Mouse (Mus musculus) forebrain, embryonic 14.5 days (tissue): ENCODE measurements around the gene Kifc5b. TPM values are rescaled to one million over a fixed set of nuclear protein-coding genes. Genes with fewer than 3 reads are reported as not detected.
A peak's percentile ranks its signal among the peaks of the same experiment; 100 is the strongest.

Source experiments
- ATAC-seq: fragments of 200-750 bp; cut with Nextera tagmentation; 2 replicates; pipeline ENCODE4 v1.8.0; 2017; ENCODE audit warnings: mild to moderate bottlenecking, moderate library complexity
- DNase-seq: peaks from one replicate; pipeline ENCODE4 v3.0.0-alpha.2; 2015; ENCODE audit warnings: low spot score
- H3K27ac ChIP-seq: fragments of 300-500 bp; sonication (generic); 2 replicates; pipeline ENCODE4 v1.5.1; 2014; ENCODE audit warnings: low read depth, mild to moderate bottlenecking, control low read depth, low read length, moderate library complexity
- H3K27me3 ChIP-seq: fragments of 300-500 bp; sonication (generic); replicated peaks from 2 replicates; pipeline ENCODE4 v1.6.1; 2014; ENCODE audit warnings: low read length, control low read depth, mixed read lengths; ENCODE audit not compliant: control insufficient read depth, insufficient read depth
- H3K36me3 ChIP-seq: fragments of 300-500 bp; sonication (generic); 2 replicates; pipeline ENCODE4 v1.6.1; 2014; ENCODE audit warnings: low read length, control low read depth; ENCODE audit not compliant: control insufficient read depth, insufficient read depth
- H3K4me1 ChIP-seq: fragments of 300-500 bp; sonication (generic); 2 replicates; pipeline ENCODE4 v1.6.1; 2014; ENCODE audit warnings: antibody characterized with exemption, low read length, control low read depth; ENCODE audit not compliant: control insufficient read depth, insufficient read depth
- H3K4me2 ChIP-seq: fragments of 300-500 bp; sonication (generic); 2 replicates; pipeline ENCODE4 v1.6.1; 2014; ENCODE audit warnings: mild to moderate bottlenecking, control low read depth, low read length
- H3K4me3 ChIP-seq: fragments of 300-500 bp; sonication (generic); 2 replicates; pipeline ENCODE4 v1.5.1; 2014; ENCODE audit warnings: low read depth, low read length, control low read depth
- H3K9ac ChIP-seq: fragments of 300-500 bp; sonication (generic); 2 replicates; pipeline ENCODE4 v1.6.1; 2014; ENCODE audit warnings: mild to moderate bottlenecking, low read length, control low read depth, moderate library complexity
- H3K9me3 ChIP-seq: fragments of 300-500 bp; sonication (generic); replicated peaks from 2 replicates; pipeline ENCODE4 v1.6.1; 2016; ENCODE audit warnings: low read length, control low read depth, mixed read lengths; ENCODE audit not compliant: control insufficient read depth
- WGBS: fragments of 180-500 bp; shearing (Covaris S2); extraction: QIAGEN DNeasy Blood & Tissue Kit; methylation state at CpG from one replicate; pipeline ENCODE4 v1.1.7; 2014; 5-methylcytosine and 5-hydroxymethylcytosine counted together
- polyA plus RNA-seq: library from polyadenylated mRNA; unstranded; fragments of >200 nt; fragmentation: Nextera tagmentation; extraction: Ambion mirVana; gene quantifications from 2 replicates; pipeline ENCODE4 v1.2.1, GENCODE M21; 2014

Kifc5b gene
- polyA plus RNA-seq, 1 experiment from 2014 or later, result 2.4 TPM

DNA sequence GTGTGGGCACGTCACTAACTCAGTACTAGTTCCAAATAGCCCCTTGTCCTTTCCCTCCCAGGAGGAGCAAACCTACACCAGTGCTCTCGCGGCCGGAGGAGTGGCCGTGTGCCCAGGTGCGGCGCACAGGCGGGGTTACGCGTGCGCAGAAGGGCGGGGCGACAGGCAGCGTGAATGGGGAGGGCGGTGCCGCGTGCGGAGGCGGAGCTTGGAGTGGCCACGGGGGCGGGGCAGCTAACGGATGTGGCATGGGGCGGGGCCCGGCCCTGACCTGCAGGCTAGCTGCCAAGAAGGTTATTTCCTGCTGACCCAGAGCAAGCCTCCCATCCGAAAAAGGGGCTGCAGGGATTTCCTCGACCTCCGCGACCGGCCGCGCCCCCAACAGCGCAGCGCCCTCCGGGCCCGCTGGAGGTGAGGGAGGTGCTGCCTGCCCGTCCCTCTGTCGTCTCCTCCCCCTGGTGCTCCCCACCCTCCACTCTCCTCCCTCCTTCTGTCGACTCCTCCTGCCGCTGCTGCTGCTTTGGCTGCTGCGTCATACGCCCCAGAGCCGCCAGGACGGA lies 16.0 kb downstream of the Kifc5b start, which contains the start of gene Phf1:
TSS of gene Phf1 (plus strand) at position 214 of the 560 bp plus-strand sequence.
- no peaks in the 10 kb centered on the region for H3K27me3 ChIP-seq
- peak within 1 kb of the TSS; percentile 91 for H3K4me2 ChIP-seq
- H3K4me1 ChIP-seq, result peaks cover 6% of the 10 kb centered on the region
- peak; percentile 87 for ATAC-seq
- H3K36me3 ChIP-seq, result peaks cover 43% of the 10 kb centered on the region
- H3K4me3 ChIP-seq, result peak within 1 kb of the TSS; percentile 54
- peak within 1 kb of the TSS; percentile 77 for H3K9ac ChIP-seq
- under 1% methylated on average over 43 of the region's 43 CpGs for WGBS
- peak; percentile 89 for DNase-seq
- peak within 1 kb of the TSS; percentile 74 for H3K27ac ChIP-seq
- H3K9me3 ChIP-seq, result no peaks in the 10 kb centered on the region

DNA sequence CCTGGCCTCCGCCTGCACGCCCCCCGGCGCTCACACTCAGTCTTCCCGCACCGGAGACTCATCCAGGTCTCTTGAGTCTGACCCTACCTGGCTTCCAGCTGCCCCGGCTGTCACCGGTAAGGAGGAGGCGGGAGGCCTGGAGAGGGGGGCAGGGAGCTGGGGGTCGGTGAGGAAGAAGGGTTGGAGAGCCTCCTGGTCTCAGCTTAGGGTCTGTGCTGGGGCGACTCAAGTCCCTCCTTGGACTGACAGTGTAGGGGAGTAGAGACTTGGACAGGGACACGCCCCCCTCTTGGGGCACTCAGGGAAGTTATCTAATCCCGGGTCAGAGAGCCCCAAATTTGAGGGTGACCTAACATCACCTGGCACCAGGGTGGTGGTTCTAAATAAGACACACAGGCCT lies 16.5 kb downstream of the Kifc5b start:
- H3K27me3 ChIP-seq, result no peaks in the 10 kb centered on the region
- 14% methylated on average over 13 of the region's 13 CpGs for WGBS
- H3K27ac ChIP-seq, result peak overlapping the region; percentile 74
- peaks cover 11% of the 10 kb centered on the region for H3K4me1 ChIP-seq
- H3K9me3 ChIP-seq, result no peaks in the 10 kb centered on the region
- H3K36me3 ChIP-seq, result peaks cover 42% of the 10 kb centered on the region
- H3K4me3 ChIP-seq, result peak overlapping the region; percentile 54
- ATAC-seq, result peak; percentile 38
- no peak for DNase-seq
- peak overlapping the region; percentile 77 for H3K9ac ChIP-seq
- H3K4me2 ChIP-seq, result peak overlapping the region; percentile 91

DNA sequence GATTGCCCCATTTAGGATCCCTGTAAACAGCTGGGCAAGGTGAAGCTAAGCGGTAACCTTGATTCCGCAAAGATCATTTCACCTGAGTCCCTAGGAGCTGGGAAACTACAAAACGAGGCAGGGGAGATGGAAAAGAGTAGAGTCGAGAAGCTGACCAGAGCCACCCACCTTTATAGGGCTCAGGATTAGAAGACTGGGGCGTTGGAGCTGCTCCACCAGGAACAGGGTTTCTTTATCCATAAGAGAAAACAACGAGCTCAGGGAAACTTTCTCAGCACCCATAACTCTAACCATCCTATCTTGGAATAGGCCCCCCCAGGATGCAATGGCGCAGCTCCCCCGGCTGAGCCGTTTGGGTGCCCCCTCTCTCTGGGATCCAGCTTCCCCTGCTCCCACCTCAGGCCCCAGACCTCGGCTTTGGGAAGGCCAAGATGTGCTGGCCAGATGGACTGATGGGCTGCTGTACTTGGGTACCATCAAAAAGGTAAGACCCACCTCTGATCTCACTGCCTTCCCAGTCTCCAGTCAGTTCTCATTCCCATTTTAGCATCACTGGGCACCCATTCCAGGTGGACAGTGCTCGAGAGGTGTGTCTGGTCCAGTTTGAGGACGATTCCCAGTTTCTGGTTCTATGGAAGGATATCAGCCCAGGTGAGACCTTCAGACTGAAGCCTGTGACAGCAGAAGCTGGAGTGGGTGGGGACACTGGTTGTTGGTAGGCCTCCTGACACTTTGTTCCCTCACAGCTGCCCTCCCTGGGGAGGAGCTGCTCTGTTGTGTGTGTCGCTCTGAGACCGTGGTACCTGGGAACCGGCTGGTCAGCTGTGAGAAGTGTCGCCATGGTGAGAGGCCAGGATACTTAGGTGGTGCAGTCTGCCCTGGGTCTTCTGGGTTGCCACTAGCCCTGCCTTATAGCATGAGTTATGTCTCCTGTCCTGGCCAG lies 17.3 kb downstream of the Kifc5b start:
- 86% methylated on average over 16 of the region's 16 CpGs for WGBS
- H3K27ac ChIP-seq, result no peak overlapping the region

DNA sequence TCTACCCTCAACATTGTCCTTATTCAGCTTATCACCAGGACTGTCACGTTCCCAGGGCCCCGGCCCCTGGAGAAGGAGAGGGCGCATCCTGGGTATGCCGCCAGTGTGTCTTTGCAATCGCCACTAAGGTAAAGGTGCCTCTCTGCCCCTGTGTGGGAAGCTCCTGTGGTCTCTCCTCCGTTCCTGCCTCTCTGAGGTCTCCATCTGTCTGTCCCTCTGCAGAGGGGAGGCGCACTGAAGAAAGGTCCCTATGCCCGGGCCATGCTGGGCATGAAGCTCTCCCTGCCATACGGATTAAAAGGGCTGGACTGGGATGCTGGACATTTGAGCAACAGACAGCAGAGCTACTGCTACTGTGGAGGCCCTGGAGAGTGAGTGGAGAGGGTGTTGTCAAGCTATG lies 18.1 kb downstream of the Kifc5b start:
- no peak overlapping the region for H3K9ac ChIP-seq
- WGBS, result 97% methylated on average over 9 of the region's 9 CpGs
- ATAC-seq, result no peak
- H3K27ac ChIP-seq, result no peak overlapping the region
- peaks cover 16% of the 10 kb centered on the region for H3K4me1 ChIP-seq
- H3K27me3 ChIP-seq, result no peaks in the 10 kb centered on the region
- no peak for DNase-seq
- no peak overlapping the region for H3K4me2 ChIP-seq
- H3K36me3 ChIP-seq, result peaks cover 37% of the 10 kb centered on the region
- H3K4me3 ChIP-seq, result no peak overlapping the region
- H3K9me3 ChIP-seq, result no peaks in the 10 kb centered on the region

More for the DNA sequence above, 17.3 kb downstream of the Kifc5b start:
- DNase-seq (no peak), ATAC-seq (no peak)
- peak overlapping the region; percentile 91 for H3K4me2 ChIP-seq
- peak overlapping the region; percentile 54 for H3K4me3 ChIP-seq
- no peaks in the 10 kb centered on the region for H3K27me3 ChIP-seq
- H3K9me3 ChIP-seq, result no peaks in the 10 kb centered on the region
- peak overlapping the region; percentile 77 for H3K9ac ChIP-seq
- peaks cover 15% of the 10 kb centered on the region for H3K4me1 ChIP-seq
- H3K36me3 ChIP-seq, result peaks cover 37% of the 10 kb centered on the region

DNA sequence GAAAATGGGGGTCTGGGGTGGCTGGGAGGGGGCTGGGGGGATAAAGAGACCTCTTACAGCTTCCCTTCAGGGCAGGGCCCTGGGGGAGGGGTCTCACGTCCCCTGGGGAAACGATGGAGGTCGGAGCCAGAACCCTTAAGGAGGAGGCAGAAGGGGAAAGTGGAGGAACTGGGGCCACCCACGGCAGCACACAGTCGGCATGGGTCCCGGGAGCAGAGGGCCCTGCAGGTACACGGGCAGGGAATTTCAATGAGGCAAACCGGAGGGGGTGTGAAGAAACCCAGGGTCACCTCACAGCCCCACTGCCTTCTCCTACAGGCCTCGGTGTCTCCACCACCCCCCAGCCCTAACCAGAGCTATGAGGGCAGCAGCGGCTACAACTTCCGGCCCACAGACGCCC lies 19.6 kb downstream of the Kifc5b start:
- Histone ChIP-seq H3K4me3 (no peak overlapping the region), H3K36me3 (peaks cover 37% of the 10 kb centered on the region), H3K9me3 (no peaks in the 10 kb centered on the region), H3K9ac (no peak overlapping the region), H3K4me2 (no peak overlapping the region), H3K4me1 (peaks cover 25% of the 10 kb centered on the region), H3K27me3 (no peaks in the 10 kb centered on the region), H3K27ac (no peak overlapping the region)
- ATAC-seq (no peak), DNase-seq (no peak)
- 89% methylated on average over 12 of the region's 12 CpGs for WGBS

DNA sequence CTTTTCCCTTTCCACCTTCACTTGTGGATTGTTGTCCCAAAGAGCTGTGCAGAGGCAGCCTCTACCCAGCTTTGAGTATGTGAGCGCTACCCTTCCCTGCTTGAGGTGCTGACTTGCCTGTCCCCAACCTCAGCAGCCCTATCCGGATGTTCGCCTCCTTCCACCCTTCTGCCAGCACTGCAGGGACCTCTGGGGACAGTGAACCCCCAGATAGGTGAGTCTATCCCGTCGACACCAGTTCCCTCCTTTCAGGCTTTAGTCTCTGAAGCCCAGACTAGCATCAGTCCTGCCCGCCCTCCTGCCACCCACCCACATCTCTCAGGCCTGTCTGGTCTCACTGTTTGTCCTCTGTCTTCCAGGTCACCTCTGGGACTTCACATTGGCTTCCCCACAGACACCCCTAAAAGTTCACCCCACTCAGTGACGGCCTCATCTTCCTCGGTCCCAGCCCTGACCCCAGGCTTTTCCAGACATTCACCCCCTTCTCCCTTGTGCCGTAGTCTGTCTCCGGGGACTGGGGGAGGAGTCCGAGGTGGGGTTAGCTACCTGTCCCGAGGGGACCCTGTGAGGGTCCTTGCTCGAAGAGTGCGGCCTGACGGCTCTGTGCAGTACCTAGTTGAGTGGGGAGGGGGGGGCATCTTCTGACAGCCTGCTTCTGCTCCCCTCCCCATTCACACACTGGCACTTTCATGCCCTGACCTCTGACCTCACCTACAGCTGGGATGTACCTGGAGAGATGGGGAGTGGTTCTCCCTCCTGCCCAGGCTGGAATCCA lies 20.2 kb downstream of the Kifc5b start:
- H3K36me3 ChIP-seq, result peaks cover 37% of the 10 kb centered on the region
- no peak overlapping the region for H3K4me2 ChIP-seq
- no peak for DNase-seq
- no peaks in the 10 kb centered on the region for H3K9me3 ChIP-seq
- H3K4me1 ChIP-seq, result peaks cover 26% of the 10 kb centered on the region
- H3K4me3 ChIP-seq, result no peak overlapping the region
- 88% methylated on average over 15 of the region's 15 CpGs for WGBS
- H3K9ac ChIP-seq, result no peak overlapping the region
- ATAC-seq, result no peak
- no peaks in the 10 kb centered on the region for H3K27me3 ChIP-seq
- no peak overlapping the region for H3K27ac ChIP-seq

GRCm38 (mm10) chr17:26937883-26938695 lies 21.2 kb downstream of the Kifc5b start:
- Histone ChIP-seq H3K27me3 (no peaks in the 10 kb centered on the region), H3K9ac (peak overlapping the region; percentile 69), H3K4me2 (peak overlapping the region; percentile 90), H3K4me3 (peak overlapping the region; percentile 50), H3K27ac (0 out of 2 replicates have a peak overlapping the region, but pooled peaks have one; percentile 67), H3K36me3 (peaks cover 37% of the 10 kb centered on the region), H3K9me3 (no peaks in the 10 kb centered on the region), H3K4me1 (peaks cover 35% of the 10 kb centered on the region)
- ATAC-seq (no peak), DNase-seq (no peak)
- WGBS, result 62% methylated on average over 16 of the region's 16 CpGs

DNA sequence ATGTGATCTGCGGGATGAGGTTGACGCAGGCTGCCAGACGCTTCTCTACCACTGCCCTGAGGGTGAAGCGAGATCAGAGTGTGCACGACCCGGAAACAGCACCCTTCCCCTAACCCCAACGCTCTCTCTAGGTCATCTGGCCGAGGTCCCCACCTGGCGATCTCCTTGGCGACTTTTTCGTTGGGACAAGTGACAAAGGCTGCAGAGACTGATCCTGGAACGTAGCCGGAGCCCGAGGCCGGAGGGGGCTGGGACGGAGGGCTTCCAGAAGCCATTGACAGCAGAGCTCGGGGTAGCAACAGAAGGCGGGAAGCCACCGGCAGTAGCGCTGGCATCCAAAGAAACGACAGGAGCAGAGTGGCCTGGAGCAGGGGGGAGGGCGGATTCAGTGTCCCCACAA lies 21.8 kb downstream of the Kifc5b start:
- H3K4me1 ChIP-seq, result peaks cover 35% of the 10 kb centered on the region
- 1% methylated on average over 22 of the region's 22 CpGs for WGBS
- no peaks in the 10 kb centered on the region for H3K9me3 ChIP-seq
- H3K36me3 ChIP-seq, result peaks cover 37% of the 10 kb centered on the region
- ATAC-seq, result no peak
- no peaks in the 10 kb centered on the region for H3K27me3 ChIP-seq
- peak overlapping the region; percentile 67 for H3K27ac ChIP-seq
- peak overlapping the region; percentile 69 for H3K9ac ChIP-seq
- H3K4me2 ChIP-seq, result peak overlapping the region; percentile 90
- peak overlapping the region; percentile 50 for H3K4me3 ChIP-seq
- no peak for DNase-seq
